Mouse (Mus musculus): ENCODE results near the gene Rbm19. TPM values are rescaled to one million over a fixed set of nuclear protein-coding genes. Genes with fewer than 3 reads are reported as not detected.

Rbm19 gene
- polyA plus RNA-seq, 1 experiment from 2014 or later, result 24.0 TPM

- no peak for DNase-seq (ENCODE audit: low spot score)
Observed at GRCm38 (mm10) chr5:120199865-120200264, 83.6 kb downstream of the Rbm19 start.

- no peak for DNase-seq (ENCODE audit: low spot score)
Observed at GRCm38 (mm10) chr5:120204316-120204715, 88.1 kb downstream of the Rbm19 start.

- no peak for DNase-seq (ENCODE audit: low spot score)
Observed at GRCm38 (mm10) chr5:120206313-120206943, 90.2 kb downstream of the Rbm19 start.

GRCm38 (mm10) chr5:120207492-120207891 lies 91.2 kb downstream of the Rbm19 start:
- no peak for DNase-seq (ENCODE audit: low spot score)

GRCm38 (mm10) chr5:120210668-120211067 lies 94.4 kb downstream of the Rbm19 start:
- no peak for DNase-seq (ENCODE audit: low spot score)

- no peak for DNase-seq (ENCODE audit: low spot score)
Observed at GRCm38 (mm10) chr5:120211182-120211581, 94.9 kb downstream of the Rbm19 start.

- no peak for DNase-seq (ENCODE audit: low spot score)
Observed at GRCm38 (mm10) chr5:120214511-120214910, 98.2 kb downstream of the Rbm19 start.

- DNase-seq (ENCODE audit: low spot score), result no peak
Observed at GRCm38 (mm10) chr5:120221216-120221615, 105.0 kb downstream of the Rbm19 start.

- DNase-seq (ENCODE audit: low spot score), result no peak
Observed at GRCm38 (mm10) chr5:120225383-120225782, 109.1 kb downstream of the Rbm19 start.

- no peak for DNase-seq (ENCODE audit: low spot score)
Observed at GRCm38 (mm10) chr5:120228613-120229409, 112.5 kb downstream of the Rbm19 start.

- no peak for DNase-seq (ENCODE audit: low spot score)
Observed at GRCm38 (mm10) chr5:120231435-120232147, 115.3 kb downstream of the Rbm19 start.

- no peak for DNase-seq (ENCODE audit: low spot score)
Observed at GRCm38 (mm10) chr5:120235147-120235546, 118.9 kb downstream of the Rbm19 start.

- DNase-seq (ENCODE audit: low spot score), result no peak
Observed at GRCm38 (mm10) chr5:120235571-120235970, 119.3 kb downstream of the Rbm19 start.

- DNase-seq (ENCODE audit: low spot score), result no peak
Observed at GRCm38 (mm10) chr5:120240071-120240470, 123.8 kb downstream of the Rbm19 start.

GRCm38 (mm10) chr5:120245336-120245735 lies 129.1 kb downstream of the Rbm19 start:
- DNase-seq (ENCODE audit: low spot score), result no peak
